Comparison of ENCODE assay signal across 9 mouse cellular contexts in genomic region chr6:82740269-82740668, GRCm38 (mm10). TPM values are rescaled to one million over a fixed set of nuclear protein-coding genes. Genes with fewer than 3 reads are reported as not detected.
DNase-seq lines count a peak whose midpoint lies in the region; ATAC-seq and TF ChIP-seq lines count a peak whose summit lies in the region.
"Had no signal": no experiment of that assay in that cellular context is flagged by ENCODE, and none has a peak within 500 bp of the region (broad histone marks: within the 10 kb centered on the region; RNA-seq: fewer than 3 reads in every experiment).

No protein-coding gene starts in this region.

- peak overlapping the region; percentile 28 for H3K4me2 ChIP-seq in kidney, embryonic 16.5 days (replicated peaks; ENCODE audit: low read depth, low read length)
- H3K4me2 ChIP-seq in liver, embryonic 11.5 days = peak overlapping the region; percentile 36; the same call in 1 of the 2 replicates
- H3K4me2 ChIP-seq: limb, embryonic 15.5 days had no signal

- peaks cover 83% of the 10 kb centered on the region for H3K36me3 ChIP-seq in heart, embryonic 10.5 days
- H3K36me3 ChIP-seq in kidney, embryonic 16.5 days (ENCODE audit: insufficient read depth, low read length) = peaks cover 12% of the 10 kb centered on the region; the same call in 1 of the 2 replicates
- H3K36me3 ChIP-seq in liver, embryonic 11.5 days (ENCODE audit: control insufficient read depth, insufficient read depth, low read length) = peaks cover 32% of the 10 kb centered on the region

- no peaks in the 10 kb centered on the region for H3K27me3 ChIP-seq in heart, embryonic 10.5 days (ENCODE audit: insufficient read depth, poor library complexity, severe bottlenecking)
- H3K27me3 ChIP-seq in kidney, embryonic 16.5 days (ENCODE audit: insufficient read depth, low read length) = no peaks in the 10 kb centered on the region
- no peaks in the 10 kb centered on the region for H3K27me3 ChIP-seq in liver, embryonic 11.5 days (replicated peaks; ENCODE audit: control insufficient read depth, insufficient read depth, low read length)
- H3K27me3 ChIP-seq: limb, embryonic 15.5 days had no signal

- TF ChIP-seq POLR2A in cortical plate, adult 2 months (IDR thresholded peaks at IDR 0.05; ENCODE audit: extremely low read depth, insufficient read depth, low read length) = no peak

- peak; percentile 41; the same call in 1 of the 2 replicates for ATAC-seq in kidney, embryonic 16.5 days (ENCODE audit: low FRiP score, low TSS enrichment)
- peak; percentile 48 for ATAC-seq in liver, embryonic 11.5 days (replicated peaks; ENCODE audit: low FRiP score)

- H3K4me3 ChIP-seq in cortical plate, adult 2 months (ENCODE audit: insufficient read depth, low read length) = no peak overlapping the region
- H3K4me3 ChIP-seq in heart, embryonic 10.5 days = no peak overlapping the region
- no peak overlapping the region for H3K4me3 ChIP-seq in kidney, embryonic 16.5 days (ENCODE audit: low read length)
- H3K4me3 ChIP-seq in liver, embryonic 11.5 days (ENCODE audit: low read depth, low read length) = no peak overlapping the region
- H3K4me3 ChIP-seq: limb, embryonic 15.5 days had no signal

- no peaks in the 10 kb centered on the region for H3K9me3 ChIP-seq in heart, embryonic 10.5 days
- H3K9me3 ChIP-seq in kidney, embryonic 16.5 days (ENCODE audit: low read length) = no peaks in the 10 kb centered on the region
- H3K9me3 ChIP-seq in liver, embryonic 11.5 days (ENCODE audit: control insufficient read depth, low read length) = no peaks in the 10 kb centered on the region
- H3K9me3 ChIP-seq: limb, embryonic 15.5 days had no signal

- DNase-seq in B cell, adult 2 months = peak; percentile 66 to 68
- DNase-seq in Muller cell, postnatal 12 days (ENCODE audit: inconsistent ontology term) = peak; percentile 61
- DNase-seq in heart, embryonic 10.5 days (ENCODE audit: low spot score) = no peak
- no peak for DNase-seq in liver, embryonic 11.5 days (ENCODE audit: low spot score)
- peak; percentile 54 to 59 for DNase-seq in natural killer cell, adult 2 months (ENCODE audit: low spot score in 2 of 2)
- peak; percentile 40 for DNase-seq in thymus, postnatal 25 days

- WGBS in heart, embryonic 10.5 days = 30% methylated on average over 6 of the region's 6 CpGs
- WGBS in kidney, embryonic 16.5 days = 25% methylated on average over 6 of the region's 6 CpGs
- WGBS in liver, embryonic 11.5 days = 25% methylated on average over 6 of the region's 6 CpGs

- TF ChIP-seq CTCF in cortical plate, adult 2 months (IDR thresholded peaks at IDR 0.05; ENCODE audit: extremely low read depth, insufficient read depth, low read length) = peak; percentile 66

- H3K27ac ChIP-seq in cortical plate, adult 2 months (ENCODE audit: insufficient read depth, low read length) = no peak overlapping the region
- peak overlapping the region; percentile 52 for H3K27ac ChIP-seq in heart, embryonic 10.5 days
- H3K27ac ChIP-seq in kidney, embryonic 16.5 days (ENCODE audit: low read length) = no peak overlapping the region
- no peak overlapping the region for H3K27ac ChIP-seq in liver, embryonic 11.5 days (ENCODE audit: low read depth, low read length)
- H3K27ac ChIP-seq: limb, embryonic 15.5 days had no signal

- H3K9ac ChIP-seq in kidney, embryonic 16.5 days (replicated peaks; ENCODE audit: low read length) = 0 out of 2 replicates have a peak overlapping the region, but pooled peaks have one; percentile 43
- no peak overlapping the region for H3K9ac ChIP-seq in liver, embryonic 11.5 days (ENCODE audit: low read depth, low read length)
- H3K9ac ChIP-seq: limb, embryonic 15.5 days had no signal

- H3K4me1 ChIP-seq in cortical plate, adult 2 months (ENCODE audit: control insufficient read depth, insufficient read depth, low read length) = no peaks in the 10 kb centered on the region
- peaks cover 9% of the 10 kb centered on the region for H3K4me1 ChIP-seq in heart, embryonic 10.5 days
- 0 out of 2 replicates have a peak, but pooled peaks cover 3% of the 10 kb centered on the region for H3K4me1 ChIP-seq in kidney, embryonic 16.5 days (ENCODE audit: insufficient read depth, low read length)
- H3K4me1 ChIP-seq in liver, embryonic 11.5 days (replicated peaks; ENCODE audit: control insufficient read depth, insufficient read depth, low read length) = no peaks in the 10 kb centered on the region; the same call in 1 of the 2 replicates

RNA-seq across cellular contexts. Expression of gene Hk2, which starts 34.0 kb away (rescaled TPM):
- polyA plus RNA-seq in cortical plate, adult 2 months (2012; rRNA removed) = 2.4 and 2.8 TPM in 2 replicates
- polyA plus RNA-seq in heart, embryonic 10.5 days (2016; fragmentation: Nextera tagmentation; extraction: Ambion mirVana) = 42.2 and 44.8 TPM in 2 replicates
- polyA plus RNA-seq in kidney, embryonic 16.5 days (2015; fragmentation: Nextera tagmentation; extraction: Ambion mirVana) = 16.2 and 16.3 TPM in 2 replicates
- polyA plus RNA-seq in liver, embryonic 11.5 days (2014; fragmentation: Nextera tagmentation; extraction: Ambion mirVana) = 25.0 and 29.0 TPM in 2 replicates

RNA-seq across cellular contexts. Expression of gene Pole4, which starts 35.1 kb away (rescaled TPM):
- polyA plus RNA-seq in cortical plate, adult 2 months (2012; rRNA removed) = 41.4 and 42.4 TPM in 2 replicates
- polyA plus RNA-seq in heart, embryonic 10.5 days (2016; fragmentation: Nextera tagmentation; extraction: Ambion mirVana) = 105 and 121 TPM in 2 replicates
- polyA plus RNA-seq in kidney, embryonic 16.5 days (2015; fragmentation: Nextera tagmentation; extraction: Ambion mirVana) = 103 TPM in 2 replicates
- polyA plus RNA-seq in liver, embryonic 11.5 days (2014; fragmentation: Nextera tagmentation; extraction: Ambion mirVana) = 106 and 108 TPM in 2 replicates

Comparison
In these comparisons a context has a peak if more than half of its experiments do, and no peak if none do; other contexts are left out.
1. DNase-seq: peak in B cell, adult 2 months (2 of 2), Muller cell, postnatal 12 days (single experiment), natural killer cell, adult 2 months (2 of 2) and thymus, postnatal 25 days (single experiment); none in heart, embryonic 10.5 days (single experiment) and liver, embryonic 11.5 days (single experiment).